Comparison of ENCODE assay signal across 18 mouse cellular contexts in genomic region chr3:105402676-105403075, GRCm38 (mm10). TPM values are rescaled to one million over a fixed set of nuclear protein-coding genes. Genes with fewer than 3 reads are reported as not detected.
DNase-seq lines count a peak whose midpoint lies in the region; ATAC-seq lines count a peak whose summit lies in the region.
"Had no signal": no experiment of that assay in that cellular context is flagged by ENCODE, and none has a peak within 500 bp of the region (broad histone marks: within the 10 kb centered on the region; RNA-seq: fewer than 3 reads in every experiment).

No protein-coding gene starts in this region.

- no peaks in the 10 kb centered on the region for H3K36me3 ChIP-seq in heart, embryonic 11.5 days (ENCODE audit: control insufficient read depth, insufficient read depth, low read length)
- no peaks in the 10 kb centered on the region for H3K36me3 ChIP-seq in lung, embryonic 15.5 days
- H3K36me3 ChIP-seq in kidney, embryonic 16.5 days (ENCODE audit: insufficient read depth, low read length): no peaks in the 10 kb centered on the region
- H3K36me3 ChIP-seq: hindbrain, embryonic 12.5 days; limb, embryonic 12.5 days; neural tube, embryonic 13.5 days; stomach, embryonic 15.5 days had no signal

- 13% methylated on average over 5 of the region's 5 CpGs for WGBS in heart, embryonic 11.5 days (ENCODE audit: insufficient replicate concordance)
- 23% methylated on average over 5 of the region's 5 CpGs for WGBS in lung, embryonic 15.5 days
- 59% methylated on average over 5 of the region's 5 CpGs for WGBS in kidney, embryonic 16.5 days

- H3K4me1 ChIP-seq in heart, embryonic 11.5 days (ENCODE audit: control insufficient read depth, insufficient read depth, low read length): peaks cover 13% of the 10 kb centered on the region
- H3K4me1 ChIP-seq in lung, embryonic 15.5 days: peaks cover 9% of the 10 kb centered on the region
- peaks cover 9% of the 10 kb centered on the region; the same call in 1 of the 2 replicates for H3K4me1 ChIP-seq in kidney, embryonic 16.5 days (ENCODE audit: insufficient read depth, low read length)
- H3K4me1 ChIP-seq: limb, embryonic 12.5 days had no signal

- no peak overlapping the region for H3K4me3 ChIP-seq in heart, embryonic 11.5 days (ENCODE audit: low read depth, low read length)
- no peak overlapping the region for H3K4me3 ChIP-seq in lung, embryonic 15.5 days
- no peak overlapping the region for H3K4me3 ChIP-seq in kidney, embryonic 16.5 days (ENCODE audit: low read length)
- H3K4me3 ChIP-seq: hindbrain, embryonic 12.5 days; limb, embryonic 12.5 days; neural tube, embryonic 13.5 days; stomach, embryonic 15.5 days had no signal

- peak; percentile 53; the same call in 1 of the 2 replicates for ATAC-seq in heart, embryonic 11.5 days (replicated peaks; ENCODE audit: insufficient number of reproducible peaks, low FRiP score, low TSS enrichment)
- peak; percentile 21; the same call in 1 of the 2 replicates for ATAC-seq in lung, embryonic 15.5 days (ENCODE audit: borderline replicate concordance, extremely low read depth, low FRiP score, low TSS enrichment)
- ATAC-seq in kidney, embryonic 16.5 days (ENCODE audit: low FRiP score, low TSS enrichment): peak; percentile 30; the same call in 1 of the 2 replicates
- peak; percentile 90 for ATAC-seq in megakaryocyte progenitor cell, adult 5-6 weeks (replicated peaks; ENCODE audit: poor library complexity)
- ATAC-seq: intestine, postnatal 0 days had no signal

- no peaks in the 10 kb centered on the region for H3K9me3 ChIP-seq in heart, embryonic 11.5 days (replicated peaks; ENCODE audit: control insufficient read depth, low read length)
- H3K9me3 ChIP-seq in lung, embryonic 15.5 days: no peaks in the 10 kb centered on the region
- H3K9me3 ChIP-seq in kidney, embryonic 16.5 days (ENCODE audit: low read length): no peaks in the 10 kb centered on the region
- H3K9me3 ChIP-seq: hindbrain, embryonic 12.5 days; limb, embryonic 12.5 days; neural tube, embryonic 13.5 days; stomach, embryonic 15.5 days had no signal

- H3K27ac ChIP-seq in heart, embryonic 11.5 days (ENCODE audit: low read depth, low read length): no peak overlapping the region
- no peak overlapping the region for H3K27ac ChIP-seq in lung, embryonic 15.5 days
- no peak overlapping the region for H3K27ac ChIP-seq in kidney, embryonic 16.5 days (ENCODE audit: low read length)
- H3K27ac ChIP-seq: hindbrain, embryonic 12.5 days; limb, embryonic 12.5 days; neural tube, embryonic 13.5 days had no signal

- no peak overlapping the region for H3K4me2 ChIP-seq in heart, embryonic 11.5 days
- no peak overlapping the region for H3K4me2 ChIP-seq in lung, embryonic 15.5 days
- H3K4me2 ChIP-seq in kidney, embryonic 16.5 days (replicated peaks; ENCODE audit: low read depth, low read length): no peak overlapping the region
- H3K4me2 ChIP-seq: hindbrain, embryonic 12.5 days; limb, embryonic 12.5 days; neural tube, embryonic 13.5 days; stomach, embryonic 15.5 days had no signal

- no peak overlapping the region for H3K9ac ChIP-seq in heart, embryonic 11.5 days (ENCODE audit: low read depth, low read length)
- no peak overlapping the region for H3K9ac ChIP-seq in lung, embryonic 15.5 days
- H3K9ac ChIP-seq in kidney, embryonic 16.5 days (replicated peaks; ENCODE audit: low read length): no peak overlapping the region
- H3K9ac ChIP-seq: forebrain, postnatal 0 days; hindbrain, embryonic 12.5 days; limb, embryonic 12.5 days; neural tube, embryonic 13.5 days; stomach, embryonic 15.5 days had no signal

- no peak for DNase-seq in heart, postnatal 25 days (ENCODE audit: low spot score)
- no peak for DNase-seq in lung, adult 18-20 months
- no peak for DNase-seq in thymus, postnatal 4 days
- DNase-seq in urinary bladder, postnatal 10 days (ENCODE audit: low spot score): no peak
- DNase-seq: adrenal gland, adult 2 months; cerebellum, adult 2 months; forebrain, postnatal 0 days; gastrocnemius, postnatal 25 days; lung, postnatal 4 days had no signal

- intact Hi-C loops in heart, postnatal 25 days (cut with DNase I): no loop called here

- H3K27me3 ChIP-seq in heart, embryonic 11.5 days (ENCODE audit: control insufficient read depth, insufficient read depth, low read length): no peaks in the 10 kb centered on the region
- no peaks in the 10 kb centered on the region for H3K27me3 ChIP-seq in lung, embryonic 15.5 days
- H3K27me3 ChIP-seq in kidney, embryonic 16.5 days (ENCODE audit: insufficient read depth, low read length): no peaks in the 10 kb centered on the region
- H3K27me3 ChIP-seq: limb, embryonic 12.5 days; neural tube, embryonic 13.5 days; stomach, embryonic 15.5 days had no signal

RNA-seq across cellular contexts. Expression of gene Kcnd3, which starts 49.5 kb away (rescaled TPM):
- polyA plus RNA-seq in heart, embryonic 11.5 days (2014; fragmentation: Nextera tagmentation; extraction: Ambion mirVana): 0.54 and 0.56 TPM in 2 replicates
- total RNA-seq in heart, postnatal 25 days (2021): 1 to 10 TPM; 8.0 to 9.4 TPM
- 0.20 and 0.29 TPM in 2 replicates for polyA plus RNA-seq in lung, embryonic 15.5 days (2015; fragmentation: Nextera tagmentation; extraction: Ambion mirVana)
- 2.7 and 2.9 TPM in 2 replicates for polyA plus RNA-seq in kidney, embryonic 16.5 days (2015; fragmentation: Nextera tagmentation; extraction: Ambion mirVana)
- 0.05 TPM in 1 of 2 replicates, not detected in the other for total RNA-seq in megakaryocyte progenitor cell, adult 5-6 weeks (2015)
- not detected in 2 replicates for total RNA-seq in megakaryocyte progenitor cell, adult 5-6 weeks (2017)

Comparison
In these comparisons a context has a peak if more than half of its experiments do, and no peak if none do; other contexts are left out.
1. ATAC-seq: peak in every context shown above with its lines; median percentile 90 in megakaryocyte progenitor cell, adult 5-6 weeks; 53 in heart, embryonic 11.5 days; 30 in kidney, embryonic 16.5 days; 21 in lung, embryonic 15.5 days.